Mouse (Mus musculus): ENCODE results near the gene Tmf1.

Tmf1 gene

GRCm38 (mm10) chr6:97178491-97179366 lies at the start of gene Tmf1:
Gene Tmf1 (minus strand): TSS chr6:97179122.
- peak; percentile 91 to 96 for DNase-seq (ENCODE audit: low spot score in 2 of 2)

GRCm38 (mm10) chr6:97227067-97227847 lies 48.3 kb upstream of the Tmf1 start:
- DNase-seq (ENCODE audit: low spot score in 2 of 2): no peak

- no peak for DNase-seq (ENCODE audit: low spot score in 2 of 2)
Observed at GRCm38 (mm10) chr6:97226083-97226491, 47.2 kb upstream of the Tmf1 start.

- no peak for DNase-seq (ENCODE audit: low spot score in 2 of 2)
Observed at GRCm38 (mm10) chr6:97224505-97224904, 45.6 kb upstream of the Tmf1 start.

- DNase-seq (ENCODE audit: low spot score in 2 of 2): no peak
Observed at GRCm38 (mm10) chr6:97223566-97223965, 44.6 kb upstream of the Tmf1 start.

GRCm38 (mm10) chr6:97222931-97223467 lies 44.1 kb upstream of the Tmf1 start:
- no peak for DNase-seq (ENCODE audit: low spot score in 2 of 2)

GRCm38 (mm10) chr6:97222321-97222720 lies 43.4 kb upstream of the Tmf1 start:
- no peak for DNase-seq (ENCODE audit: low spot score in 2 of 2)

- no peak for DNase-seq (ENCODE audit: low spot score in 2 of 2)
Observed at GRCm38 (mm10) chr6:97221205-97222025, 42.5 kb upstream of the Tmf1 start.

- DNase-seq (ENCODE audit: low spot score in 2 of 2): no peak
Observed at GRCm38 (mm10) chr6:97220672-97221071, 41.8 kb upstream of the Tmf1 start.

GRCm38 (mm10) chr6:97216154-97216821 lies 37.4 kb upstream of the Tmf1 start:
- no peak for DNase-seq (ENCODE audit: low spot score in 2 of 2)

- DNase-seq (ENCODE audit: low spot score in 2 of 2): no peak
Observed at GRCm38 (mm10) chr6:97211981-97212380, 33.1 kb upstream of the Tmf1 start.

GRCm38 (mm10) chr6:97210962-97211601 lies 32.2 kb upstream of the Tmf1 start:
- DNase-seq (ENCODE audit: low spot score in 2 of 2): no peak

- peak; percentile 83 to 85 for DNase-seq (ENCODE audit: low spot score in 2 of 2)
Observed at GRCm38 (mm10) chr6:97210191-97210961, 31.5 kb upstream of the Tmf1 start, which contains the start of gene Arl6ip5. Gene Arl6ip5 (plus strand): TSS chr6:97210689.

GRCm38 (mm10) chr6:97209751-97210150 lies 30.8 kb upstream of the Tmf1 start:
- no peak for DNase-seq (ENCODE audit: low spot score in 2 of 2)

- DNase-seq (ENCODE audit: low spot score in 2 of 2): no peak
Observed at GRCm38 (mm10) chr6:97209201-97209600, 30.3 kb upstream of the Tmf1 start.

- DNase-seq (ENCODE audit: low spot score in 2 of 2): no peak
Observed at GRCm38 (mm10) chr6:97208406-97208805, 29.5 kb upstream of the Tmf1 start.

- DNase-seq (ENCODE audit: low spot score in 2 of 2): no peak
Observed at GRCm38 (mm10) chr6:97207085-97207484, 28.2 kb upstream of the Tmf1 start.

- peak; percentile 99 for DNase-seq (ENCODE audit: low spot score in 2 of 2)
Observed at GRCm38 (mm10) chr6:97205439-97205885, 26.5 kb upstream of the Tmf1 start, which contains the start of gene Uba3. Gene Uba3 (minus strand): TSS chr6:97205647.

- DNase-seq (ENCODE audit: low spot score in 2 of 2): peak in 1 of 2 experiments; percentile 48
Observed at GRCm38 (mm10) chr6:97204952-97205351, 26.0 kb upstream of the Tmf1 start.
